Mouse (Mus musculus) erythroblast, embryonic 14.5 days (primary cell): Measurements from ENCODE around the gene Nr1h3.

Experiments used
- GATA1 ChIP-seq: IDR thresholded peaks from 2 replicates; pipeline ENCODE4 v1.6.1; 2012; ENCODE audit warnings: low read length, inconsistent platforms, mixed read lengths
- TAL1 ChIP-seq: IDR thresholded peaks from 3 replicates; pipeline ENCODE4 v1.6.1; 2012; ENCODE audit warnings: low read length, inconsistent platforms, mixed read lengths

- TF ChIP-seq GATA1 (no peak), TAL1 (no peak)
Observed at GRCm38 (mm10) chr2:91151331-91151730, 51.3 kb downstream of the Nr1h3 start.
